Mouse (Mus musculus): ENCODE measurements around the gene Gon7. TPM values are rescaled to one million over a fixed set of nuclear protein-coding genes. Genes with fewer than 3 reads are reported as not detected.

The Gon7 gene
- total RNA-seq, 4 experiments from 2014 or later = 12.7 to 15.0 (median 13.4) TPM

DNA sequence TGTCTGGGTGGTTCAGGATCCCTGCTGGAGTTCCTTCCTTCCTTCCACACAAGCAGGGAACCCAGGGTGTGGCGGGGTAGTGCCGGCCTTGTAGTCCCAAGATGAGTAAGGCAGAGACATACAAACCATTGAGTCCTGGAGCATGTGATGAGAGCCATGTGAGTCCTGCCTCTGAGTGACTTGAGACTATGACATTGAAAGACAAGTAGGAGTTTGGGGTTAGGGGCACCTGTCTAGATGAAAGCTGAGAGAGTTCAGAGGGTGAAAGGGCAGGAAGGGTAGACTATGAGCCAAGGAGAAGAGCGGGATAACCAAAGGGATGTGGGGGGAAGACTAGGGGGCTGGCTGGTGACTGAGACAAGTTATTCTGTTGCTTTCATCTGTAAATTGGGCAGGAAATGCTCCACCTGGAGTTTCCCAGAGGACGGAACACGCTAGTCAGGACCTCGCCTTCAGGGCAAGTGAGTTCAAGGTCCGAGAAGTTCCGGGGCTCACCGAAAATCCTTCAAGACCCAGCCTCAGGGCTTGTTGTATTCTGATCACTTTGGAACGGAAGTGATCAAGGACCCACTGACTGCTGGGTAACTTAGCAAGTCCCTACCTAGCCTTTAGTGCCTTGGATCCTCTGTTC, 50.7 kb downstream of the Gon7 start:
- DNase-seq (ENCODE audit: low spot score in 2 of 2) = no peak

DNA sequence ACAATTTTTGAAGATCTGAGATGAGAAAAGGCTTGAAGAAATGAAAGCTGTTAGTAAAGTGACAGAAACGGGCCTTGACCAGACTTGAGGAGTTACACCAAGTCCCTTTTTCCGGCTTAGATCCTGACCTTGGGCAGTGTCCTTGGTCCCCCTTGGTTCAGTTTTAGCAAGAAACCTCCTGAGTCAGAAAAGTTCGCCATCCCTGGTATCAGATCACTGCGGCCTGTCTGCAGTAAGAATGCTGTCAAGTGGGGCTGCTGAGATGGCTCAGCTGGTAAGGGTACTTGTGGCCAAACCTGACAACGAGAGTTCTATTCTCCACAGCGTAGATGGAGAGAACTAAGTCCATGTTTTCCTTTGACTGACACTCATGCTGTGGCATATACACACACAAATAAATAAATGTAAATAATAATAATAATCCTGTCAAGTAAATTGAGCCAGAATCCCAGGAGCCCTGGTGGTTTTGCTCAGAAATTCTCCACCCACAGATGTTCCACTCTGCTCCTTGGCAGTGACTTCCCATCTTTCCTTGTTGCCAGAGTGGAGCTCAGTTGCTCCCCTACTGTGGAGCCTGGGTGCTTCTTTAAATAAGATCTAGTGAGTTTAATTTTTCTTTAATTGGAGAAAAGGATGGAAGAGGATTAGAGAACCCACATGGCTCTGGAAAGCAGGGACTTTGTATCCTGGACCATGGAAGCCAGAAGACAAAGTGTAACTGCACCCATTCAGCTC, 51.5 kb downstream of the Gon7 start:
- DNase-seq (ENCODE audit: low spot score in 2 of 2) = no peak

- peak; percentile 83 to 88 for DNase-seq (ENCODE audit: low spot score in 2 of 2)
Measured at GRCm38 (mm10) chr12:102705216-102705871, 52.3 kb downstream of the Gon7 start.

DNA sequence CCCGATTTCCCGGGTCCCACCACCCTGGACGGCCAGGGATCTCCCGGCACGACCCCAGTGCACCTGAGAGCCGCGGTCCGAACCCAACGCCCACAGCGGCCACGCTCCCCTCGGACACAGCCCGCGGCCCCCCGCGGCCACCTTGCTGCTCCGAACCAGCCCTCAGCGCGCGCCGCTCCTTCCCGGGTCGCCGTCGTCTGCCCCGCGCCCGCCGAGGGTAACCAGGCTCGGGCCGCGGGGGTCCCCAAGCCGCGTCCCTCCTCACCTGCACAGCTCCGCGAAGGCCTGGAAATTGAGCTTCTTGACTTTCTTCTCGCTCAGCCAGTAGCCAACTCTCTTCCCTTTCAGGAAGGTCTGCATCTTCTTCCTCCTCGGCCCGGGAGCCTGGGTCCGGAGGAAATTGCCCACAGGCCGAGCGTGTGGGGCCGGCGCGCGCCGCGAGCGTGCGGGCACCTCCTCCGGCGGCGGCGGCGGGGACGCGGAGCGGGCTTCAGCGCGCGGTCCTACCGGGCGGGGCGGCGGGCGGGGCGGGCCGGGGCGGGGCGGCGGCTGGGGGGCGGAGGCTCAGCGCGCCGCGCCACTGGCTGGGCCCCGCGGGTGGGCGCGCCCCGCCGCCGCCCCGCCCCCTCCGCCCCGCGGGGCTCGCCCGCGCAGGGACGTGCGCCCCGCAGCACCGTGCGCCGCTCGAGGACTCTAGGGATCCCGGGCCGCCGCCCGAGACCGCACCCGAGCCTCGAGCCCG, 53.0 kb downstream of the Gon7 start, which contains the start of gene Itpk1:
TSS of gene Itpk1 (minus strand) at position 474 of the 742 bp plus-strand sequence.
- DNase-seq (ENCODE audit: low spot score in 2 of 2) = no peak

- DNase-seq (ENCODE audit: low spot score in 2 of 2) = no peak
Measured at GRCm38 (mm10) chr12:102703921-102704408, 53.6 kb downstream of the Gon7 start.

GRCm38 (mm10) chr12:102703441-102703840, 54.2 kb downstream of the Gon7 start:
- DNase-seq (ENCODE audit: low spot score in 2 of 2) = no peak

Other genes starting within 250 kb of the Gon7 start
- gene Chga, start 202.8 kb downstream of the Gon7 start, total RNA-seq (2022) = 100 to 1,000 TPM; 151 to 178 (median 173) TPM
- gene Itpk1, start 52.9 kb downstream of the Gon7 start, total RNA-seq (2022) = 10 to 100 TPM; 58.8 to 68.2 (median 62.5) TPM
- gene Moap1, start 14.1 kb downstream of the Gon7 start, total RNA-seq (2022) = 10 to 100 TPM; 29.9 to 37.3 (median 33.4) TPM
- gene Tmem251, start 14.0 kb downstream of the Gon7 start, total RNA-seq (2022) = 1 to 10 TPM; 5.3 to 6.3 (median 5.9) TPM
- gene Gm28051, start within 50 bp of the Gon7 start, total RNA-seq (2022) = not detected
- gene Ubr7, start 164 bp upstream of the Gon7 start, total RNA-seq (2022) = 10 to 100 TPM; 30.1 to 31.7 (median 31.3) TPM
- gene Gm20604, start 869 bp upstream of the Gon7 start, total RNA-seq (2022) = 10 to 100 TPM; 15.1 to 21.1 (median 18.1) TPM
- 10 to 100 TPM; 18.7 to 20.7 (median 19.4) TPM for gene Btbd7, start 120.7 kb upstream of the Gon7 start, total RNA-seq (2022)
- gene Cox8c, start 141.5 kb upstream of the Gon7 start, total RNA-seq (2022) = not detected
- gene Unc79, start 191.1 kb upstream of the Gon7 start, total RNA-seq (2022) = 10 to 100 TPM; 49.8 to 60.2 (median 56.0) TPM

All from left cerebral cortex, adult 8-10 months (tissue).